Mouse (Mus musculus) embryonic fibroblast, embryonic 13.5 days (primary cell): Measurements from ENCODE around the gene Nek3. TPM values are rescaled to one million over a fixed set of nuclear protein-coding genes. Genes with fewer than 3 reads are reported as not detected.

Experiments
- H3K27ac ChIP-seq: 2 replicates; pipeline ENCODE4 v1.5.1; 2012; ENCODE audit warnings: low read length, control low read depth, inconsistent platforms; ENCODE audit not compliant: insufficient read depth
- H3K4me1 ChIP-seq: 2 replicates; pipeline ENCODE4 v1.6.1; 2011; ENCODE audit warnings: low read length; ENCODE audit not compliant: control insufficient read depth, insufficient read depth
- H3K4me3 ChIP-seq: 2 replicates; pipeline ENCODE4 v1.5.1; 2011; ENCODE audit warnings: mild to moderate bottlenecking, control low read depth, low read length; ENCODE audit not compliant: insufficient read depth
- CTCF ChIP-seq: IDR thresholded peaks from 2 replicates; pipeline ENCODE4 v1.5.1; 2011; ENCODE audit warnings: mild to moderate bottlenecking, control low read depth, low read length, moderate library complexity, borderline replicate concordance; ENCODE audit not compliant: insufficient read depth
- POLR2A ChIP-seq: IDR thresholded peaks from 2 replicates; pipeline ENCODE4 v1.6.1; 2011; ENCODE audit warnings: low read depth, mild to moderate bottlenecking, control low read depth, low read length, moderate library complexity
- polyA plus RNA-seq: library from polyadenylated mRNA; stranded (reverse); fragments of >200 nt; gene quantifications from 2 replicates; pipeline ENCODE4 v1.2.4, GENCODE M21; 2011; ENCODE audit warnings: low read depth; ENCODE audit not compliant: missing spikeins, insufficient read length

The Nek3 gene
- polyA plus RNA-seq = 3.7 and 4.3 TPM in 2 replicates

DNA sequence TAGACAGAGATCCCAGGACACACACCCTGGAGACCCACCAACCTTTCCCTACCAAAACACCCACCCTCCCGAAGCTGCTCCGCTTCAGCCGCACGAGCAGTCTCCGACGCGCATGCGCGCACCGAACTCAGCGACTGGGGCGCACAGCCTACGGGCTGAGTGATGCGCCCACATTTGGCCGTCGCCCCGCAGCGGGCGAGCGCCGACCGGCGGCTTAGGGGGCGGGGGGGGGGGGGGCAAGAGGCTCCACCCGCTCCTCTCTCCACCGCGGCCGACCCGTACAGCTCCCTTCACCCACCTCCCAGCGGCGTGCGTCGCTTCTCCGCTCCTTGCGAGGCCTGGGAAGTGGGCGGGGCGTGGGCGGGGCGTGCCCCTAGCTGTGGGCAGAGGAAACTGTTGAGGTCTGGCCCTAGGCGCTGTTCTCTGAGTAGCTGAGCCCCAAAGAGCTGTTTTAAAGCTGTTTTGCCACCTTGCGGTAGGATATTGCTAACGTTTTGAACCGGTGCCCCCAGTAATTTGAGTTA lies at the start of gene Nek3:
Nek3 (minus strand) TSS at position 356 of the 524 bp plus-strand sequence.
- peak within 1 kb of the TSS; percentile 51 for H3K4me3 ChIP-seq
- H3K4me1 ChIP-seq = 0 out of 2 replicates have a peak, but pooled peaks cover 2% of the 10 kb centered on the region
- H3K27ac ChIP-seq = peak within 1 kb of the TSS; percentile 30; the same call in 1 of the 2 replicates
- TF ChIP-seq CTCF (no peak), POLR2A (peak; percentile 81)

DNA sequence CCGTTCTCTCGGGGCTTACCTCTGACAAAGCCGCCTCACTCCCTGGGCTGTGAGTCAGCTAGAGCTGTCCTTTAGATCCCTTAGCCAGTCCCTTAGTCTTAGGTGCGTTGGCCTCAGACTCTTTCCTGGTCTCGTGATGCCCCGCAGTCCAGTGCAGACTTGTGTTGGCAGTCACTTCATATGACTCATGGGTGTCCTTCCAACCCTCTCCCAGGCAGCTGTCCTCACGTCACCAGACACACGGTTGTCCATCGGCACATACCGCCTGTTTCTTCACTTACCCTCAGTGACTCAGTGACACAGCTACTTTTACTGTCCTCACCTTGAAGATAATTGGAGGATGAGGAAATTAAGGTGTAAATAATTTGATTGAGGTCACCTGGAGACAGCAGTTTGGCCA lies 48.6 kb upstream of the Nek3 start:
- TF ChIP-seq CTCF (no peak), POLR2A (no peak)
- Histone ChIP-seq H3K4me1 (no peaks in the 10 kb centered on the region), H3K27ac (no peak overlapping the region), H3K4me3 (no peak overlapping the region)

DNA sequence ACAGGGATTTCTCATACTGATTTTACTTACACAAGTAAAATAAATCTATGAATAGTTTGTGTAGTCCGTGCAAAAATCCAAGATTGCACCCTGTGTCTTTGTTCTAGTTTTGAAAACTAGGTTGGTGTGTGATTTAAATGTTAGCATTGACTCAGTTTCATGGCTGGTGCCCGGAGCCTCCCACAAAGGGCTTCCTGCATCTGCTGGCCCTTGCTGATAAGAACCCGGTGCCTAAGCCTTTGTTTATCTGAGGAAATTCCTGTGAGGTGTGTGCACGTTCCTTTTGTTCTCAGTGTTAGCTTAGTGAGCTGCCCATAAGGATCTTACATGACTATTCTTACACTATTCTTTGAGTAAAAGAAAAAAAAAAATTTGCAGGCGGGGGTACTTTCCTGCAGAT lies 42.8 kb upstream of the Nek3 start:
- Histone ChIP-seq H3K4me1 (no peaks in the 10 kb centered on the region), H3K27ac (no peak overlapping the region), H3K4me3 (no peak overlapping the region)
- TF ChIP-seq POLR2A (no peak), CTCF (no peak)

DNA sequence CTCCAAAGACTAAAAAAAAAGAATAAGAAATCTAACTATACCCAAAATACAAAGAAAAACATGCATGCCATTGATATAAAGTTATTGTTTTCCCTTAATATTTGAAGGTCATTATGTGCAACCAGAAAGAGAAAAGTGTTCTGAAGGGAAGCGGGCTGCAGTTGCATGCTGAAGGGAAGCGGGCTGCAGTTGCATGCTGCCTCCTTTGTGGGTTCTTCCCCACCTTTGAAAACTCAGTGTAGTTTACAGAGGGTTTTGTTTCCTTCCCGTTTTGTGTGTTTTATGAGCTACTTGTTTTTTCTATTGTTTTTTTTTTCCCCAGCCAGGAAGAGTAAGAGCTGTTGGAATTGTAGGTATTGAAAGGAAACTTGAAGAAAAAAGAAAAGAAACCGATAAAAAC lies 41.3 kb upstream of the Nek3 start:
- H3K27ac ChIP-seq = no peak overlapping the region
- no peaks in the 10 kb centered on the region for H3K4me1 ChIP-seq
- H3K4me3 ChIP-seq = no peak overlapping the region
- no peak for TF ChIP-seq CTCF

- Histone ChIP-seq H3K27ac (no peak overlapping the region), H3K4me3 (no peak overlapping the region), H3K4me1 (peaks cover under 1% of the 10 kb centered on the region; the same call in 1 of the 2 replicates)
- no peak for TF ChIP-seq POLR2A
- TF ChIP-seq CTCF = no peak
Measured at GRCm38 (mm10) chr8:22199481-22199880, 33.2 kb upstream of the Nek3 start.

- no peak overlapping the region for H3K27ac ChIP-seq
- H3K4me1 ChIP-seq = peaks cover 3% of the 10 kb centered on the region; the same call in 1 of the 2 replicates
- H3K4me3 ChIP-seq = no peak overlapping the region
- no peak for TF ChIP-seq POLR2A
- no peak for TF ChIP-seq CTCF
Measured at GRCm38 (mm10) chr8:22197914-22198313, 31.7 kb upstream of the Nek3 start.

- peaks cover 3% of the 10 kb centered on the region; the same call in 1 of the 2 replicates for H3K4me1 ChIP-seq
- TF ChIP-seq POLR2A (no peak), CTCF (no peak)
- H3K27ac ChIP-seq = peak overlapping the region; percentile 99
- H3K4me3 ChIP-seq = peak overlapping the region; percentile 98
Measured at GRCm38 (mm10) chr8:22193432-22194010, 27.3 kb upstream of the Nek3 start.

DNA sequence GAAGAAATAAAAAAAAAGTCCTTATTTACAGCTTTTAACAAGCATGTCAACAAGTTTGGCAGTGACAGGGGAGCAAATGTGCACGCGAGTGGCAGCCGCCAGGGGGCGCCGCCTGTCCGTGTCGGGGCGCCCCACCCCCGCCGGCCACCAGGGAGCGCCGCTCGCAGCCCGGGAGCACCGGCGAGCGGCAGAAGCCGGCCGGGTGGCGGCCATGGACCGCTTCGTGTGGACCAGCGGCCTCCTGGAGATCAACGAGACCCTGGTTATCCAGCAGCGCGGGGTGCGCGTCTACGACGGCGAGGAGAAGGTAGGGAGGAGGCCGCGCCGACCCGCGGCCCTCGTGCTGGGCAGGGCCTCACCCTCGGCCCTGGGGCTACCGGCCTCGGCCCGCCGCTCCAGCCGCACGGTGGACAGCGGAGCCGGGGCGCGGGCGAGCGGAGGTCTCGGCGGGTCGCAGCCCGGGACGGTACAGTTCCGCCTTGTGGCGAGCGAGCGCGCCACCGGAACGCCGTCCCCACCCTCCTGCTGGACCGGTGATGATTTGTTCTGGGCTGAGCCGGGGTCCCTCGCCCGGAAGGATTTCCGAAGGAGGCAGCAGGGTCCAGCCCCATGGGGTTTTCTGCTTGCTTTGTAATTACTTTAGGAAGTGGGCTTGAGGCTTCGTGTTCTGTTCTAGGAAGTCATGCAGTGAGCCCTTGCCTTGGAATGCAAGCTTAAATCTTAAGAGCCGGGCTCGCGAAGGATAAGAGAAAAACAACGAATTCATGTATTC lies 26.6 kb upstream of the Nek3 start, which contains the start of gene Vps36:
Vps36 (plus strand) TSS at position 150 of the 772 bp plus-strand sequence.
- TF ChIP-seq CTCF (peak; percentile 75), POLR2A (peak; percentile 79)
- Histone ChIP-seq H3K27ac (peak within 1 kb of the TSS; percentile 99), H3K4me3 (peak within 1 kb of the TSS; percentile 98), H3K4me1 (peaks cover 3% of the 10 kb centered on the region; the same call in 1 of the 2 replicates)

DNA sequence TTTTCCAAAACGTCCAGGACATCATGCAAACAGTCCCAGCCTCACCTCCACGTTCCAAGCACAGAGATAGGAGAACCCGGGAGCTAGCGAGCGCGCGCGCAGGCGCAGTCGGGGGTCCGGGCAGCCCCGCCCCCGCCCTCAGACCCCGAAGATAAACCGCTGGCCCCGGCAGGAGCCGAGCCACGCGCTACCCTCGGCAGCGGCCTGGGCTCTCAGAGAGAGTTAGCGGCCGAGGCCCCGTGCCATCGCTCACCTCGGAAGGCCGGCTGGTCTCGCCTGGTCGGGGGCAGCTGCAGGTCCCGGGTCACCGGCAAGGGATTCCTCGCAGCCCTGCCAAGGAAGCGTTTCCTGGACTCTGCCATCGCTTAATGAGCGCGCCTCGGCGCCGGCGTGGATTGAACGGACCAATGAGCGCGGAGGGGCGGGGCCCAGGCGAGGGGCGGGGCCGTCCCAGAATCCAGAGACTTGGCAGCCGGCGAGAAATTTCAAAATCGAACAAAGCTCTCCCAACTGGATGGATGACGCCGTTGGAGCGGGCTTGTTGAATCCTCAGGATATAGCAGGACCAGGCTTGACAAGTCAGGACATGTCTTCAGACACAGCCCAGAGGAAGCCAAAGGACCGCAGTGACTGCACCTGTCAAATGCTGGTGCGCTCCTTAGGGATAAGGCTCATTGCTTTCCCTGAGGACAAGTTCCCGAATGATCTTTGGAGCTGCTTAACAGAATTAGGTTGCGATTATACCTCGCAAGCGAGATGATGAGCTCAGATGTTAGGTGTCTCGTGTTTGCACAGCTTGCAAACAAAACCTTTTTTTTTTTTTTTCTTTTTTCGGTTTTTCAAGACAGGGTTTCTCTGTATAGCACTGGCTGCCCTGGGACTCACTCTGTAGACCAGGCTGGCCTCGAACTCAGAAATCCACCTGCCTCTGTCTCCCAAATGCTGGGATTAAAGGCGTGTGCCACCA lies 19.5 kb upstream of the Nek3 start, which contains the start of gene Ckap2:
Ckap2 (minus strand) TSS at position 389 of the 967 bp plus-strand sequence.
- TF ChIP-seq CTCF (no peak), POLR2A (peak; percentile 61)
- Histone ChIP-seq H3K4me3 (peak within 1 kb of the TSS; percentile 57), H3K4me1 (no peaks in the 10 kb centered on the region), H3K27ac (peak within 1 kb of the TSS; percentile 89)

DNA sequence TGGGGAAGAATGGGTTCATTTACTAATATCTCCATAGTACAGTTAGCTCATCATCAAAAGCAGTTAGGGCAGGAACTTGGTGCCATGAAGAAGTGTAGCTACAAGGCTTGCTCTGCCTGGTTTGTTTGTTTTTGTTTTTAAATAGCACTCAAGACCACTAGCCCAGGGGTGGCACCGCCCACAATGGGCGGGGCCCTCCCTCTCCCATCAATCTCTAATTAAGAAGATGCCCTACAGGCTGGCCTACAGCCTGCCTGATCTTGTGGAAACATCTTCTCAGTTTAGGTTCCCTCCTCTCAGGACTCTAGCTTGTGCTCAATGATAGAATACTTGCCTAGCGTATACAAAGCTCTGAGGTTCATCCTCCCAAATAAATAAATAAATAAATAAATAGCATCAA lies 18.6 kb upstream of the Nek3 start:
- TF ChIP-seq POLR2A (no peak), CTCF (no peak)
- no peaks in the 10 kb centered on the region for H3K4me1 ChIP-seq
- H3K27ac ChIP-seq = peak overlapping the region; percentile 23; the same call in 1 of the 2 replicates
- peak overlapping the region; percentile 57 for H3K4me3 ChIP-seq
